15 mouse cellular contexts compared by ENCODE assay signal in the genomic region with DNA sequence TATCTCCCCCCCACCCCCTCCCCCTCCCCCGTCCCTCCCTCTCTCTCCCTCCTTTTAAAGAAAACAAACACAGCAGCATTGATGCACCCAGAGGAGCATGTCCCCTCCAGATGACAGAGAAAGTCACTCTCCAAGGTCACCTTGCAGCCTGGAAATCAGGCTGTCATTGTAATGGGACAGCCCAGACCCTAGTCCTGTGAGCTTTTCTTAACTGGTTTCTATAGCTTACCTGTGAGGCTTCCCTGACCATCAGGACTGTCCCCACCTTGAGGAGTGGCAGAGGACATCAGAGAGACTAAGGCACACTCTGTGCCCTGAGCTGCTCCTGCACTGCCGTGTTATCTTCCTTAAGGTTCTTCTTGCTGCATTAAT.
DNase-seq lines count a peak whose midpoint lies in the region; ATAC-seq and TF ChIP-seq lines count a peak whose summit lies in the region.
"Had no signal": no experiment of that assay in that cellular context is flagged by ENCODE, and none has a peak within 500 bp of the region (broad histone marks: within the 10 kb centered on the region; RNA-seq: fewer than 3 reads in every experiment).

No protein-coding gene starts in this region.

- ATAC-seq in kidney, embryonic 16.5 days (ENCODE audit: low FRiP score, low TSS enrichment): peak; percentile 66
- 0 out of 2 replicates have a peak, but pooled peaks have one; percentile 24 for ATAC-seq in limb, embryonic 11.5 days (ENCODE audit: insufficient number of reproducible peaks, low FRiP score, low TSS enrichment, low read depth)
- ATAC-seq in stomach, embryonic 16.5 days (ENCODE audit: insufficient read depth, low FRiP score): no peak
- no peak for ATAC-seq in hindbrain, postnatal 0 days
- ATAC-seq: forebrain, embryonic 14.5 days had no signal

- H3K36me3 ChIP-seq in kidney, embryonic 16.5 days (ENCODE audit: insufficient read depth, low read length): 0 out of 2 replicates have a peak, but pooled peaks cover under 1% of the 10 kb centered on the region
- H3K36me3 ChIP-seq in limb, embryonic 11.5 days (ENCODE audit: control insufficient read depth, insufficient read depth, low read length): no peaks in the 10 kb centered on the region
- H3K36me3 ChIP-seq in stomach, embryonic 16.5 days (ENCODE audit: control insufficient read depth, insufficient read depth, low read length): no peaks in the 10 kb centered on the region
- H3K36me3 ChIP-seq in hindbrain, postnatal 0 days (ENCODE audit: insufficient read depth, low read length): no peaks in the 10 kb centered on the region
- H3K36me3 ChIP-seq: hindbrain, embryonic 12.5 days; limb, embryonic 15.5 days had no signal

- no peaks in the 10 kb centered on the region for H3K9me3 ChIP-seq in kidney, embryonic 16.5 days (ENCODE audit: low read length)
- H3K9me3 ChIP-seq in limb, embryonic 11.5 days (ENCODE audit: control insufficient read depth, low read length): no peaks in the 10 kb centered on the region
- H3K9me3 ChIP-seq in stomach, embryonic 16.5 days (replicated peaks; ENCODE audit: control insufficient read depth, low read length): no peaks in the 10 kb centered on the region
- no peaks in the 10 kb centered on the region for H3K9me3 ChIP-seq in hindbrain, postnatal 0 days (ENCODE audit: low read length)
- H3K9me3 ChIP-seq: hindbrain, embryonic 12.5 days; limb, embryonic 15.5 days had no signal

- no peak overlapping the region for H3K4me3 ChIP-seq in kidney, embryonic 16.5 days (ENCODE audit: low read length)
- no peak overlapping the region for H3K4me3 ChIP-seq in limb, embryonic 11.5 days (ENCODE audit: low read depth, low read length)
- no peak overlapping the region for H3K4me3 ChIP-seq in stomach, embryonic 16.5 days (replicated peaks; ENCODE audit: low read length)
- no peak overlapping the region for H3K4me3 ChIP-seq in hindbrain, postnatal 0 days (ENCODE audit: low read length)
- H3K4me3 ChIP-seq: gastrocnemius, adult 2 months; hindbrain, embryonic 12.5 days; limb, embryonic 15.5 days had no signal

- no peak for DNase-seq in kidney, postnatal 36 days
- DNase-seq in ovary, adult 18-20 months (ENCODE audit: low spot score): peak; percentile 1
- no peak for DNase-seq in ovary, postnatal 14 days (ENCODE audit: low spot score)
- DNase-seq in limb, embryonic 11.5 days (ENCODE audit: low spot score): no peak
- no peak for DNase-seq in hindbrain, postnatal 0 days (ENCODE audit: low spot score)
- DNase-seq: cerebellum, adult 11-12 months; gastrocnemius, adult 2 months; right cerebral cortex, postnatal 25 days; thymus, postnatal 25 days had no signal

- no peaks in the 10 kb centered on the region for H3K27me3 ChIP-seq in kidney, embryonic 16.5 days (ENCODE audit: insufficient read depth, low read length)
- H3K27me3 ChIP-seq in limb, embryonic 11.5 days (ENCODE audit: control insufficient read depth, insufficient read depth, low read length): no peaks in the 10 kb centered on the region
- no peaks in the 10 kb centered on the region for H3K27me3 ChIP-seq in stomach, embryonic 16.5 days (ENCODE audit: control insufficient read depth, insufficient read depth, low read length)
- no peaks in the 10 kb centered on the region for H3K27me3 ChIP-seq in hindbrain, postnatal 0 days (ENCODE audit: insufficient read depth, low read length)
- H3K27me3 ChIP-seq: hindbrain, embryonic 12.5 days; limb, embryonic 15.5 days had no signal

- peaks cover 87% of the 10 kb centered on the region for H3K4me1 ChIP-seq in kidney, embryonic 16.5 days (ENCODE audit: insufficient read depth, low read length)
- H3K4me1 ChIP-seq in limb, embryonic 11.5 days (ENCODE audit: control insufficient read depth, insufficient read depth, low read length): peaks cover 32% of the 10 kb centered on the region
- peaks cover 31% of the 10 kb centered on the region for H3K4me1 ChIP-seq in stomach, embryonic 16.5 days (ENCODE audit: control insufficient read depth, insufficient read depth, low read length)
- H3K4me1 ChIP-seq in hindbrain, postnatal 0 days (ENCODE audit: insufficient read depth, low read length): 0 out of 2 replicates have a peak, but pooled peaks cover 5% of the 10 kb centered on the region

- H3K4me2 ChIP-seq in kidney, embryonic 16.5 days (replicated peaks; ENCODE audit: low read depth, low read length): no peak overlapping the region
- no peak overlapping the region for H3K4me2 ChIP-seq in limb, embryonic 11.5 days (ENCODE audit: low read depth, severe bottlenecking)
- H3K4me2 ChIP-seq in stomach, embryonic 16.5 days (ENCODE audit: low read depth, low read length): no peak overlapping the region
- no peak overlapping the region for H3K4me2 ChIP-seq in hindbrain, postnatal 0 days (ENCODE audit: low read depth, low read length)
- H3K4me2 ChIP-seq: heart, embryonic 11.5 days; hindbrain, embryonic 12.5 days; limb, embryonic 15.5 days had no signal

- H3K27ac ChIP-seq in kidney, embryonic 16.5 days (ENCODE audit: low read length): peak overlapping the region; percentile 95
- no peak overlapping the region for H3K27ac ChIP-seq in limb, embryonic 11.5 days (replicated peaks; ENCODE audit: low read depth, low read length)
- H3K27ac ChIP-seq in stomach, embryonic 16.5 days (ENCODE audit: low read length): peak overlapping the region; percentile 82
- no peak overlapping the region for H3K27ac ChIP-seq in hindbrain, postnatal 0 days
- H3K27ac ChIP-seq: gastrocnemius, adult 2 months; hindbrain, embryonic 12.5 days; limb, embryonic 15.5 days had no signal

- TF ChIP-seq CTCF in hindbrain, postnatal 0 days (IDR thresholded peaks at IDR 0.05; ENCODE audit: low read depth): no peak

- H3K9ac ChIP-seq in kidney, embryonic 16.5 days (replicated peaks; ENCODE audit: low read length): peak overlapping the region; percentile 43; the same call in 1 of the 2 replicates
- H3K9ac ChIP-seq in limb, embryonic 11.5 days (ENCODE audit: low read length): no peak overlapping the region
- H3K9ac ChIP-seq in stomach, embryonic 16.5 days (ENCODE audit: low read length): 0 out of 2 replicates have a peak overlapping the region, but pooled peaks have one; percentile 20
- no peak overlapping the region for H3K9ac ChIP-seq in hindbrain, postnatal 0 days (replicated peaks; ENCODE audit: low read length)
- H3K9ac ChIP-seq: hindbrain, embryonic 12.5 days; limb, embryonic 15.5 days had no signal

- WGBS in kidney, embryonic 16.5 days: 10% methylated on average over 2 of the region's 2 CpGs
- 40% methylated on average over 2 of the region's 2 CpGs for WGBS in limb, embryonic 11.5 days
- WGBS in stomach, embryonic 16.5 days: 29% methylated on average over 2 of the region's 2 CpGs
- WGBS in hindbrain, postnatal 0 days: 53% methylated on average over 2 of the region's 2 CpGs

Comparison
In these comparisons a context has a peak if more than half of its experiments do, and no peak if none do; other contexts are left out.
1. ATAC-seq: peak in kidney, embryonic 16.5 days (single experiment) and limb, embryonic 11.5 days (single experiment); none in stomach, embryonic 16.5 days (single experiment) and hindbrain, postnatal 0 days (single experiment).
2. H3K27ac ChIP-seq: peak in kidney, embryonic 16.5 days (single experiment) and stomach, embryonic 16.5 days (single experiment); none in limb, embryonic 11.5 days (single experiment) and hindbrain, postnatal 0 days (single experiment).
3. H3K9ac ChIP-seq: peak in kidney, embryonic 16.5 days (single experiment) and stomach, embryonic 16.5 days (single experiment); none in limb, embryonic 11.5 days (single experiment) and hindbrain, postnatal 0 days (single experiment).